ENCODE assay signal across 21 mouse cellular contexts in genomic region chr14:118049648-118050238, GRCm38 (mm10). TPM values are rescaled to one million over a fixed set of nuclear protein-coding genes. Genes with fewer than 3 reads are reported as not detected.
A peak's percentile ranks its signal among the peaks of the same experiment; 100 is the strongest.
DNase-seq lines count a peak whose midpoint lies in the region; ATAC-seq lines count a peak whose summit lies in the region.
"Had no signal": no experiment of that assay in that cellular context is flagged by ENCODE, and none has a peak within 500 bp of the region (broad histone marks: within the 10 kb centered on the region; RNA-seq: fewer than 3 reads in every experiment).

No protein-coding gene starts in this region.

- 38% methylated on average over 12 of the region's 12 CpGs for WGBS in forebrain, embryonic 14.5 days

- no peaks in the 10 kb centered on the region for H3K27me3 ChIP-seq in forebrain, embryonic 14.5 days (replicated peaks; ENCODE audit: control insufficient read depth, insufficient read depth, low read length)

- peak; percentile 68 for DNase-seq in heart, adult 11 months
- DNase-seq in heart, adult 9 months (ENCODE audit: low spot score in 2 of 2): no peak
- peak; percentile 43 for DNase-seq in A20 (ENCODE audit: low read depth, low spot score)
- no peak for DNase-seq in forebrain, embryonic 14.5 days (ENCODE audit: low spot score)
- DNase-seq in left cerebral cortex, adult 9 months (ENCODE audit: low spot score in 2 of 2): no peak
- no peak for DNase-seq in cerebellum, postnatal 36 days
- no peak for DNase-seq in testis, postnatal 14 days (ENCODE audit: low spot score)
- DNase-seq: adrenal gland, postnatal 25 days; cerebellum, adult 2 months; gastrocnemius, adult 2 months; kidney, postnatal 10 days; left cerebral cortex, postnatal 4 days; liver; lung, postnatal 10 days; midbrain, embryonic 14.5 days; thymus, postnatal 25 days had no signal

- H3K4me1 ChIP-seq in forebrain, embryonic 14.5 days (ENCODE audit: control insufficient read depth, insufficient read depth, low read length): peaks cover 13% of the 10 kb centered on the region
- H3K4me1 ChIP-seq: megakaryocyte, embryonic 14.5 days had no signal

- H3K9ac ChIP-seq in forebrain, embryonic 14.5 days (ENCODE audit: low read length): peak overlapping the region; percentile 2; the same call in 1 of the 2 replicates

- no peak overlapping the region for H3K27ac ChIP-seq in forebrain, embryonic 14.5 days (ENCODE audit: low read depth, low read length)
- H3K27ac ChIP-seq: embryonic facial prominence, embryonic 10.5 days; gastrocnemius, adult 2 months; layer of hippocampus, adult 2 months had no signal

- H3K36me3 ChIP-seq in forebrain, embryonic 14.5 days (ENCODE audit: control insufficient read depth, insufficient read depth, low read length): no peaks in the 10 kb centered on the region
- H3K36me3 ChIP-seq: embryonic facial prominence, embryonic 10.5 days had no signal

- ATAC-seq in forebrain, embryonic 14.5 days: no peak
- ATAC-seq in megakaryocyte, adult 5-6 weeks (ENCODE audit: poor library complexity, severe bottlenecking): peak; percentile 97
- ATAC-seq: intestine, embryonic 16.5 days had no signal

- no peaks in the 10 kb centered on the region for H3K9me3 ChIP-seq in forebrain, embryonic 14.5 days (replicated peaks; ENCODE audit: control insufficient read depth, low read length)
- H3K9me3 ChIP-seq: embryonic facial prominence, embryonic 10.5 days had no signal

- peak overlapping the region; percentile 26 for H3K4me2 ChIP-seq in forebrain, embryonic 14.5 days (ENCODE audit: low read length)

- H3K4me3 ChIP-seq in forebrain, embryonic 14.5 days (ENCODE audit: low read depth, low read length): no peak overlapping the region
- H3K4me3 ChIP-seq: embryonic facial prominence, embryonic 10.5 days; gastrocnemius, adult 2 months; layer of hippocampus, adult 2 months; megakaryocyte, embryonic 14.5 days had no signal

RNA-seq across cellular contexts. Expression of gene Dct, which starts 2.3 kb away (rescaled TPM):
- 7.9 and 8.7 TPM in 2 replicates for polyA plus RNA-seq in forebrain, embryonic 14.5 days (2014; fragmentation: Nextera tagmentation; extraction: Ambion mirVana)
- total RNA-seq in megakaryocyte, adult 5-6 weeks (2015): 0.04 TPM in 1 of 2 replicates, not detected in the other
- total RNA-seq in megakaryocyte, adult 5-6 weeks (2017): 0.07 and 0.08 TPM in 2 replicates

Comparison
In these comparisons a context has a peak if more than half of its experiments do, and no peak if none do; other contexts are left out.
1. DNase-seq: peak in heart, adult 11 months (single experiment) and A20 (single experiment); none in heart, adult 9 months (0 of 2), forebrain, embryonic 14.5 days (single experiment), left cerebral cortex, adult 9 months (0 of 2), cerebellum, postnatal 36 days (0 of 2) and testis, postnatal 14 days (single experiment).